Mouse (Mus musculus) hindbrain, embryonic 14.5 days (tissue): ENCODE data around the gene Ppp2r2c. TPM values are rescaled to one million over a fixed set of nuclear protein-coding genes. Genes with fewer than 3 reads are reported as not detected.

ENCODE experiments used
- polyA plus RNA-seq: library from polyadenylated mRNA; unstranded; fragments of >200 nt; fragmentation: Nextera tagmentation; extraction: Ambion mirVana; gene quantifications from 2 replicates; pipeline ENCODE4 v1.2.1, GENCODE M21; 2014

Gene Ppp2r2c
- polyA plus RNA-seq, 1 experiment from 2014 or later = 63.6 TPM

Other genes with a start within 250 kb of the Ppp2r2c start
- 45.3 and 47.0 TPM in 2 replicates for gene D5Ertd579e, start 172.5 kb upstream of the Ppp2r2c start, polyA plus RNA-seq
- 26.0 and 26.1 TPM in 2 replicates for gene Bloc1s4, start 119.9 kb upstream of the Ppp2r2c start, polyA plus RNA-seq
- 360 and 387 TPM in 2 replicates for gene Mrfap1, start 71.7 kb upstream of the Ppp2r2c start, polyA plus RNA-seq
- gene Man2b2, start 37.9 kb upstream of the Ppp2r2c start, polyA plus RNA-seq = 13.0 and 13.9 TPM in 2 replicates
- gene Wfs1, start 120.7 kb downstream of the Ppp2r2c start, polyA plus RNA-seq = 6.8 and 8.4 TPM in 2 replicates
- 1.7 and 2.0 TPM in 2 replicates for gene Gm1043, start 216.9 kb downstream of the Ppp2r2c start, polyA plus RNA-seq